Mouse (Mus musculus) MEL (cell line): ENCODE measurements around the gene Ywhaq. TPM values are rescaled to one million over a fixed set of nuclear protein-coding genes. Genes with fewer than 3 reads are reported as not detected.
A peak's percentile ranks its signal among the peaks of the same experiment; 100 is the strongest.

Source experiments
- DNase-seq: peaks from one replicate; pipeline ENCODE4 v3.0.0; 2011; ENCODE audit warnings: low read depth, low spot score
- H3K27ac ChIP-seq: 2 replicates; pipeline ENCODE4 v1.5.1; 2012; ENCODE audit warnings: low read depth, mild to moderate bottlenecking, control low read depth, low read length, moderate library complexity; ENCODE audit not compliant: control insufficient read depth
- H3K27me3 ChIP-seq, 2 experiments: fragments of 150-350 bp in 1 of 2; sonication (generic) in 1 of 2; 2 replicates each; pipeline ENCODE4 v1.6.1; 2012; ENCODE audit warnings: low read length in 2 of 2, mild to moderate bottlenecking in 2 of 2, improper control_type of control experiment in 1 of 2, moderate library complexity in 1 of 2; ENCODE audit not compliant: insufficient read depth in 2 of 2, control insufficient read depth in 1 of 2
- H3K36me3 ChIP-seq, 2 experiments: 2 replicates each; pipeline ENCODE4 v1.6.1; 2012 to 2014; ENCODE audit warnings: low read length in 2 of 2, improper control_type of control experiment in 1 of 2, inconsistent platforms in 1 of 2, mild to moderate bottlenecking in 1 of 2; ENCODE audit not compliant: insufficient read depth in 2 of 2, control insufficient read depth in 1 of 2
- H3K4me1 ChIP-seq, 2 experiments: fragments of 150-350 bp in 1 of 2; sonication (generic) in 1 of 2; 2 replicates each; pipeline ENCODE4 v1.6.1; 2012; ENCODE audit warnings: low read length in 2 of 2, improper control_type of control experiment in 1 of 2, mild to moderate bottlenecking in 1 of 2; ENCODE audit not compliant: insufficient read depth in 2 of 2, control insufficient read depth in 1 of 2
- H3K4me3 ChIP-seq, 2 experiments: fragments of 150-350 bp in 1 of 2; sonication (generic) in 1 of 2; 2 replicates each; pipeline ENCODE4 v1.5.1; 2012; ENCODE audit warnings: low read depth in 2 of 2, low read length in 2 of 2, mild to moderate bottlenecking in 2 of 2, moderate library complexity in 2 of 2, control low read depth in 1 of 2, improper control_type of control experiment in 1 of 2; ENCODE audit not compliant: control insufficient read depth in 1 of 2, insufficient read depth in 1 of 2
- H3K79me2 ChIP-seq: 2 replicates; pipeline ENCODE4 v1.6.1; 2012; ENCODE audit warnings: mild to moderate bottlenecking, low read length, moderate library complexity; ENCODE audit not compliant: control insufficient read depth, poor library complexity, insufficient read depth
- H3K9ac ChIP-seq: 2 replicates; pipeline ENCODE4 v1.6.1; 2012; ENCODE audit warnings: low read depth, mild to moderate bottlenecking, control low read depth, low read length, moderate library complexity; ENCODE audit not compliant: control insufficient read depth, poor library complexity, severe bottlenecking
- H3K9me3 ChIP-seq: fragments of 150-350 bp; sonication (generic); replicated peaks from 2 replicates; pipeline ENCODE4 v1.6.1; 2012; ENCODE audit warnings: mild to moderate bottlenecking, low read length, improper control_type of control experiment, moderate library complexity; ENCODE audit not compliant: insufficient read depth
- CHD2 ChIP-seq: IDR thresholded peaks from 2 replicates; pipeline ENCODE4 v1.6.1; 2011; ENCODE audit warnings: low read length, improper control_type of control experiment
- CTCF ChIP-seq, 3 experiments: IDR thresholded peaks in 2 of 3; conservative IDR thresholded peaks in 1 of 3; 2 replicates each; pipeline ENCODE4 v1.5.1; 2011 to 2012; ENCODE audit warnings: low read length in 3 of 3, low read depth in 2 of 3, mild to moderate bottlenecking in 2 of 3, improper control_type of control experiment in 1 of 3, inconsistent platforms in 1 of 3, mixed read lengths in 1 of 3, moderate library complexity in 1 of 3; ENCODE audit not compliant: control insufficient read depth in 1 of 3, insufficient read depth in 1 of 3, poor library complexity in 1 of 3, severe bottlenecking in 1 of 3
- EP300 ChIP-seq, 2 experiments: IDR thresholded peaks; 2 replicates each; pipeline ENCODE4 v1.6.1; 2011; ENCODE audit warnings: improper control_type of control experiment in 2 of 2, low read length in 2 of 2, low read depth in 1 of 2, mild to moderate bottlenecking in 1 of 2
- ETS1 ChIP-seq: IDR thresholded peaks from 2 replicates; pipeline ENCODE4 v1.6.1; 2012; ENCODE audit warnings: low read depth, mild to moderate bottlenecking, inconsistent platforms, low read length, improper control_type of control experiment, moderate library complexity
- GATA1 ChIP-seq: IDR thresholded peaks from 2 replicates; pipeline ENCODE4 v1.6.1; 2011; ENCODE audit warnings: low read depth, low read length, improper control_type of control experiment
- MXI1 ChIP-seq: IDR thresholded peaks from 2 replicates; pipeline ENCODE4 v1.6.1; 2011; ENCODE audit warnings: mild to moderate bottlenecking, low read depth, low read length, improper control_type of control experiment
- MYB ChIP-seq: IDR thresholded peaks from 2 replicates; pipeline ENCODE4 v1.6.1; 2011; ENCODE audit warnings: mild to moderate bottlenecking, low read depth, low read length, improper control_type of control experiment
- MYC ChIP-seq: IDR thresholded peaks from 2 replicates; pipeline ENCODE4 v1.6.1; 2011; ENCODE audit warnings: low read depth, mild to moderate bottlenecking, low read length, improper control_type of control experiment, moderate library complexity
- POLR2A ChIP-seq, 2 experiments: IDR thresholded peaks; 2 replicates each; pipeline ENCODE4 v1.6.1; 2011 to 2012; ENCODE audit warnings: low read length in 2 of 2, mild to moderate bottlenecking in 2 of 2, control low read depth in 1 of 2, improper control_type of control experiment in 1 of 2, low read depth in 1 of 2, moderate library complexity in 1 of 2; ENCODE audit not compliant: control insufficient read depth in 1 of 2, insufficient read depth in 1 of 2, poor library complexity in 1 of 2
- RCOR1 ChIP-seq: IDR thresholded peaks from 2 replicates; pipeline ENCODE4 v1.6.1; 2012; ENCODE audit warnings: low read depth, mild to moderate bottlenecking, inconsistent platforms, low read length, improper control_type of control experiment
- TCF12 ChIP-seq: IDR thresholded peaks from 2 replicates; pipeline ENCODE4 v1.6.1; 2014; ENCODE audit warnings: low read depth, mild to moderate bottlenecking, inconsistent platforms, low read length, improper control_type of control experiment, moderate library complexity
- USF2 ChIP-seq, 2 experiments: IDR thresholded peaks; 2 replicates each; pipeline ENCODE4 v1.6.1; 2011 to 2012; ENCODE audit warnings: improper control_type of control experiment in 2 of 2, low read length in 2 of 2, borderline replicate concordance in 1 of 2, inconsistent platforms in 1 of 2, low read depth in 1 of 2, mild to moderate bottlenecking in 1 of 2; ENCODE audit not compliant: insufficient read depth in 1 of 2
- polyA plus RNA-seq, 2 experiments: library from polyadenylated mRNA; stranded (reverse) in 1 of 2; unstranded in 1 of 2; fragments of >175 nt in 1 of 2; fragments of >200 nt in 1 of 2; gene quantifications; 2 replicates each; pipeline versions ENCODE4 v1.2.1 to v1.2.4; 2012; ENCODE audit warnings: low replicate concordance in 2 of 2, low read depth in 1 of 2; ENCODE audit not compliant: insufficient read length in 2 of 2, insufficient read depth in 1 of 2, missing spikeins in 1 of 2
- total RNA-seq: library from RNA; depleted of rRNA; stranded (reverse); fragments of 300-350 nt; gene quantifications from 2 replicates; pipeline ENCODE4 v1.2.3, GENCODE M21; 2012

The Ywhaq gene
- total and polyA plus RNA-seq, 3 experiments, result 99.2 to 102 TPM; not detected in 1

DNA sequence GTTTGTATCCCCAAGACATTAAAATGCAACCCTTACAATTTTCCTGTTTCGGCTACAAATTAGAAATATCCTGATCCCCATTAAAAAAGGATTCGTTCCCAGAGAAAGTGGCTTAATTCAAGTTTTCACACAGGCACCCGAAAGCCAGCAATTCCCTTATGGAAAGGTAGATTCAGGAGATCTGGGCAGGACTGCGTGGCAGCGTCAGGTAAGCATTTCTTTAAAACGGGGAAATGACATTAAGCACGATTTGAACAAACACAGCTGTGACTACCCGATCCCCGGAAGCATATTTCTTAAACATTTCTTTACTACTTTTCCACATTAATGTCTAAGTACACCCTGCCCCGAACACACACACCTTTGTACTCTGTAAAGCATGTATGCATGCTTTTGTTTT, 646 bp upstream of the Ywhaq start:
- no peak for DNase-seq
- TF ChIP-seq MYC (peak; percentile 41; the same call in 1 of the 2 replicates), CTCF (IDR thresholded peaks at IDR 0.05 in 2 of 3, conservative IDR thresholded peaks at IDR 0.05 in 1 of 3; ENCODE audit: control insufficient read depth in 1 of 3, insufficient read depth in 1 of 3, low read depth in 2 of 3, low read length in 3 of 3, poor library complexity in 1 of 3, severe bottlenecking in 1 of 3) (no peak)
- H3K27ac ChIP-seq, result no peak overlapping the region; the same call in 1 of the 2 replicates

DNA sequence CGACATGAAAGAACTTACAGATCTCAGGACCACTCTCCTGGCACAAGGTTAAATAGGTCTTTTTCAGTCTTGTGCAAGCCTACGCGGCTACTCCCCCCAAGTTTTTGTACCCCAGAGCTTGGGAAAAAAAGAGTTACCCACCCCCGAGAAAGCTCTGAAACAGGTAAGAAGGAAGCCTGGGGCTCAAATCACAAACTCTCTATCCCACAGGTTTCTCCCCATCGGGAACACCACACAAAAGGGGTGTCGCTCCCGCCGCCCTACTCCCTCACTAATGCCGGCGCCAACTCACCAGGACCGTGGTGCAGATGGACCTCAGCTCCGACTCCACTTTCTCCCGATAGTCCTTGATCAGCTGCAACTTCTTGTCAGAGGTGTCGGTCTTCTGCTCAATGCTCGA, 931 bp downstream of the Ywhaq start:
- Histone ChIP-seq H3K27me3 (no peaks in the 10 kb centered on the region), H3K9ac (peak overlapping the region; percentile 71), H3K36me3 (peaks cover 8 to 32% of the 10 kb centered on the region in 2 experiments), H3K79me2 (peaks cover 49% of the 10 kb centered on the region), H3K9me3 (no peaks in the 10 kb centered on the region), H3K4me1 (peaks cover 0 to 7% of the 10 kb centered on the region in 2 experiments; a peak in 2 of 4 replicates), H3K27ac (no peak overlapping the region), H3K4me3 (peak overlapping the region; percentile 68 to 95)
- TF ChIP-seq MXI1 (0 out of 2 replicates have a peak, but pooled peaks have one; percentile 1), RCOR1 (no peak)
- DNase-seq, result no peak

More for the DNA sequence above, 646 bp upstream of the Ywhaq start:
- H3K9ac ChIP-seq, result peak overlapping the region; percentile 83
- no peaks in the 10 kb centered on the region for H3K27me3 ChIP-seq
- peaks cover 5 to 27% of the 10 kb centered on the region in 2 experiments; a peak in 3 of 4 replicates for H3K36me3 ChIP-seq
- H3K9me3 ChIP-seq, result no peaks in the 10 kb centered on the region
- peaks cover 36% of the 10 kb centered on the region for H3K79me2 ChIP-seq
- peak overlapping the region; percentile 58 to 90 for H3K4me3 ChIP-seq
- H3K4me1 ChIP-seq, result peaks cover 0 to 7% of the 10 kb centered on the region in 2 experiments; a peak in 2 of 4 replicates

DNA sequence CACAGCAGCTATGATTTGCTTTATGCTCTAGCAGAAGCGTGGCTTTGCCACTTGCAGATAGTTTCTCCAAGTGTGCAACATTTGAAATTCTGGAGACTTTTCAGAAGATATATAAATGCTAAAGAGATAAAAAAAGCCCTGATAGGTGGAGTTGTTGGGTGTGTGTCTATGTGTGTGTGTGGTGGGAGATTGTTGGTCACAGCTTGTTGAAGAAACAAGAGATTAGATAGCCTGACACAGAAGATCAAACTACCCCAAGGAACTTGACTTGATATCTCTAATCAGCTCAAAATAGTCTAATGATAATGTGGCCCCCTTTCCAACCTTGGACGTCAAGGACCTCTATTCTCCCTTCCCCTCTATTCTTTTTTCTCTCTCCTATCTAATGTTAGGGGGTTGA, 6.8 kb downstream of the Ywhaq start:
- Histone ChIP-seq H3K9ac (no peak overlapping the region), H3K79me2 (peaks cover 49% of the 10 kb centered on the region), H3K4me1 (peaks cover 0 to 12% of the 10 kb centered on the region in 2 experiments; a peak in 3 of 4 replicates), H3K36me3 (peaks cover 13 to 38% of the 10 kb centered on the region in 2 experiments)
- TF ChIP-seq CHD2 (no peak), ETS1 (peak; percentile 27; the same call in 1 of the 2 replicates), USF2 (IDR thresholded peaks at IDR 0.05; ENCODE audit: borderline replicate concordance in 1 of 2, insufficient read depth in 1 of 2, low read depth in 1 of 2, low read length in 2 of 2) (no peak), TCF12 (0 out of 2 replicates have a peak, but pooled peaks have one; percentile 25), POLR2A (IDR thresholded peaks at IDR 0.05; ENCODE audit: control insufficient read depth in 1 of 2, insufficient read depth in 1 of 2, low read depth in 1 of 2, low read length in 2 of 2, poor library complexity in 1 of 2) (no peak), RCOR1 (no peak; the same call in 1 of the 2 replicates), GATA1 (peak; percentile 48), EP300 (IDR thresholded peaks at IDR 0.05; ENCODE audit: low read depth in 1 of 2, low read length in 2 of 2) (peak; percentile 12 to 28; a peak in 1 of 4 replicates), MYB (no peak)
- TF ChIP-seq, all 39 proteins: peak for 4
- Histone ChIP-seq H3K27ac (0 out of 2 replicates have a peak overlapping the region, but pooled peaks have one; percentile 36), H3K27me3 (no peaks in the 10 kb centered on the region), H3K9me3 (no peaks in the 10 kb centered on the region), H3K4me3 (no peak overlapping the region)
- DNase-seq, result peak; percentile 18
